Mouse (Mus musculus) urinary bladder, postnatal 4 days (tissue): ENCODE measurements at regions not wholly inside any gene's neighbourhood (a gene's known extent, or its start where the extent isn't known, plus 50 kb on each side); places are given as distances from the start of the nearest gene placed in this dataset.

Experiments used
- DNase-seq, 2 experiments: peaks; one replicate each; pipeline ENCODE4 v3.0.0; 2021 to 2022; ENCODE audit warnings: low spot score in 2 of 2

- DNase-seq = no peak
Observed at GRCm38 (mm10) chrX:139392777-139393176, 59.3 kb downstream of the Trap1a start.

GRCm38 (mm10) chrX:139416701-139417100 lies 63.5 kb upstream of the D330045A20Rik start:
- peak in 1 of 2 experiments; percentile 69 for DNase-seq

GRCm38 (mm10) chrX:139419867-139420266 lies 60.3 kb upstream of the D330045A20Rik start:
- DNase-seq = no peak

GRCm38 (mm10) chrX:139424307-139424706 lies 55.9 kb upstream of the D330045A20Rik start:
- DNase-seq = no peak
